Mouse (Mus musculus) testis, adult 2 months (tissue): ENCODE measurements around the gene Wdr82.

Experiments
- CTCF ChIP-seq: fragments of 200-500 bp; IDR thresholded peaks from 2 replicates; pipeline ENCODE4 v1.5.1; 2012; ENCODE audit warnings: low read depth, mild to moderate bottlenecking, inconsistent platforms, low read length, moderate library complexity; ENCODE audit not compliant: control insufficient read depth, insufficient read depth, insufficient replicate concordance
- POLR2A ChIP-seq: fragments of 200-500 bp; IDR thresholded peaks from 2 replicates; pipeline ENCODE4 v1.6.1; 2012; ENCODE audit warnings: low read depth, mild to moderate bottlenecking, inconsistent platforms, low read length, moderate library complexity; ENCODE audit not compliant: control insufficient read depth

DNA sequence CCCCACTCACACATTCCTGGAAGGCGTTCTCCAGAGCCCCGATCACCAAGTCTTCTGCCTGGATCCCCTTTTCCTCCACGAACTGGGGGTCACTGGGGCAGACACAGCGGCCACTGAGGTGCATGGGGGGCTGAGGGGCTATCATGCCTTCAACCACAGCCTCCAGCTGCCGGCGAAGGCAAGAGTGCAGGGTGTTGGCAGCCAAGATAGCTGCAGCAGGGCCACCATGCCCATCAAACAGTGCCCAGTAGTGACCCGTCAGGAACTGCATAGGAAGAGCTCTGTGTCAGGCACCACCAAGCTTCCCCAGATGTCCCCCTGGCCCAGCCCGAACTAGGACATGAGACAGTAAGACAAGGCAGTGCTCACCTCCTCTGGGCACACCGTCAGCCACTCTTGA is 27.0 kb downstream of the Wdr82 start:
- TF ChIP-seq CTCF = no peak
- TF ChIP-seq POLR2A = no peak
